Mouse (Mus musculus) heart, adult 2 months (tissue): ENCODE results near the gene Dscam.

Experiments
- CTCF ChIP-seq: fragments of 200-600 bp; IDR thresholded peaks from 2 replicates; pipeline ENCODE4 v1.8.1; 2022; ENCODE audit warnings: antibody characterized with exemption, mild to moderate bottlenecking, moderate library complexity
- POLR2A ChIP-seq: fragments of 200-500 bp; IDR thresholded peaks from 2 replicates; pipeline ENCODE4 v1.6.1; 2011; ENCODE audit warnings: mild to moderate bottlenecking, low read depth, low read length, control low read depth; ENCODE audit not compliant: insufficient read depth

DNA sequence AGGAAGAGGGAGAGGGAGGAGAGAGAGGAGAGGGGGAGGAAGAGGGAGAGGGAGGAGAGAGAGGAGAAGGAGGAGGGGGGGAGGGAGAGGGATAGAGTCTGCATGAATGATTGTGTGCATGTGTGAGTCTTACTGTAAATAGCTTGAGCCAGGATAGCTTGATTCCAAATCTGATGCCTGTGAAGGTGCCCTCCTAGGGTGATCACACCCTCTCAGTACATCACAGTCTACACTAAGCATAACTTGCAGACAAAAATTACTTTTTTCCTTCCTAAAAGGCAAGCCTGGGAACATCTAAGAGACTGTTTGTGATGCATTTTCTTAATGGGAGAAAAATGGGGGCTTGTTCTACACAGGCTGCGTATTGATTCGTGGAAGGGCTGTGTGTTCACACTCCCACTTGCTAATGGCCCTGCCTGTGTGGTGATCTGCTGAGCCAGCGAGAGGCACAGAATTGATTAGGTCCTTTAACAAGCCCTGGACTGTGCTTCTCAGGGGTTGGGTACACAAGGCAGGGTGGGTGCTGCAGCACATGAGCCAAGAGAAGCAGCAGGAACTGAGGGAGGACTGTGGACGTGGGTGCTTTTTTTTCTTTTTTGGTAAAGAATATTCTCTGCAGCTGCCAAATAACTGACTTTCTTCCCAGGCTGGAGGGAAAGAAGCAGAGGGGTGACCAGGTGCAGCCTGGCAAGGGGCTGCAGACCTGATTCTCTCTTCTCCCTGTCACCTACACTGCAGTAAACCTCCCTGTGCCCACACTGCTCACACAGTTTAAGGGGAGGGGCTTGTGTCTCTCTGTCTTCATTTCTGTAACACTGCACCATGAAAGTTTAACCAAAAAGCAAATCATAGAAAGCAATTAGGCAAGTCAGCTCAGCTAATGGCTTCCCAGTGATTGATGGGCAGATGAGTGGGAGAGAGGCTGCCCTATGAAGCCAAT is 161.2 kb downstream of the Dscam start:
- no peak for TF ChIP-seq CTCF
- no peak for TF ChIP-seq POLR2A
